Mouse (Mus musculus) Patski (cell line): ENCODE results near the gene Foxp2. TPM values are rescaled to one million over a fixed set of nuclear protein-coding genes. Genes with fewer than 3 reads are reported as not detected.

Experiments
- ATAC-seq: fragments of 100-300 bp; one replicate; pipeline ENCODE4 v1.8.0; 2021
- CTCF ChIA-PET: fragments of 350-600 bp; sonication (Branson Sonifier 250); formaldehyde crosslinking; loops from one replicate; lab custom pipeline; 2022; ENCODE audit warnings: inconsistent platforms; lab: Charles Lee
- POLR2A ChIA-PET: fragments of 350-600 bp; sonication (Branson Sonifier 250); formaldehyde crosslinking; loops from one replicate; lab custom pipeline; 2022; ENCODE audit warnings: antibody characterized with exemption, inconsistent platforms; lab: Charles Lee
- DNase-seq: peaks from one replicate; pipeline ENCODE4 v3.0.0-alpha.2; 2011; ENCODE audit warnings: low read depth, low spot score
- H3K27me3 ChIP-seq: fragments of 371-371 bp; one replicate; pipeline ENCODE4 v1.5.1; 2021
- CTCF ChIP-seq: fragments of 100-300 bp; IDR thresholded peaks from one replicate; pipeline ENCODE4 v1.5.1; 2021
- in situ Hi-C: fragments of 300-500 bp; cut with MboI; formaldehyde crosslinking; loops from 3 replicates; pipeline ENCODE4 v1.11.1; 2018; ENCODE audit warnings: low pct_unique_long_range_greater_than_20kb, mixed read lengths
- polyA plus RNA-seq: library from polyadenylated mRNA; unstranded; gene quantifications from one replicate; pipeline ENCODE4 v1.2.3, GENCODE M21; 2021

Foxp2 gene
- polyA plus RNA-seq, 1 experiment from 2014 or later: not detected

DNA sequence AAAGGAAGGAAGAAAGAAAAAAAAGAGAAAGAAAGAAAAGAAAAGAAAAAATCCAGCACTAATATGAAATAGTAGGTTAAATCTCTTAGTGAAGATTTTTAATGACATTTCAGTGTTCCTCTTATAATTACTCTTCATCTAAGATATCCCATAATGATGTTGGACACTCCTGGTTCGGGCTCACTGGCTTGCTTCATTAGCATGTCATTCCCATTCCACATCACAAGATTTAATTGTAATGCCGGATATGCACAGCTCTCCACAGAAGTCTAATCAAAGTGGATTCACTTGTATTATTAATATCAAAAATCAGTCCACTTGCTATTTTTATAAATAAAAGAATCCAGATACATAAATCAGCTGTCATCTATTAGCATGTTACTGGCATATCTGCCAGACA, 585.8 kb downstream of the Foxp2 start:
- POLR2A ChIA-PET: no interaction called here
- CTCF ChIA-PET: no interaction called here
- DNase-seq: no peak
- in situ Hi-C loops: no loop called here
- no peak for TF ChIP-seq CTCF
- no peak for ATAC-seq
- peaks cover 56% of the 10 kb centered on the region for H3K27me3 ChIP-seq

Other genes with a start within 250 kb of the Foxp2 start
- gene Ppp1r3a, start 146.1 kb upstream of the Foxp2 start, polyA plus RNA-seq: not detected